Mouse (Mus musculus) heart, embryonic 10.5 days (tissue): ENCODE data around the gene Plagl1. TPM values are rescaled to one million over a fixed set of nuclear protein-coding genes. Genes with fewer than 3 reads are reported as not detected.

Source experiments
- DNase-seq: peaks from one replicate; pipeline ENCODE4 v3.0.0-alpha.2; 2017; ENCODE audit warnings: low spot score
- H3K27ac ChIP-seq: fragments of 300-500 bp; sonication (generic); 2 replicates; pipeline ENCODE4 v1.5.1; 2016; ENCODE audit warnings: mild to moderate bottlenecking
- H3K27me3 ChIP-seq: fragments of 300-500 bp; sonication (generic); 2 replicates; pipeline ENCODE4 v1.6.1; 2016; ENCODE audit warnings: mild to moderate bottlenecking; ENCODE audit not compliant: poor library complexity, insufficient read depth, severe bottlenecking
- H3K36me3 ChIP-seq: fragments of 300-500 bp; sonication (generic); 2 replicates; pipeline ENCODE4 v1.6.1; 2016; ENCODE audit warnings: mild to moderate bottlenecking, moderate library complexity
- H3K4me1 ChIP-seq: fragments of 300-500 bp; sonication (generic); 2 replicates; pipeline ENCODE4 v1.6.1; 2016; ENCODE audit warnings: mild to moderate bottlenecking
- H3K4me3 ChIP-seq: fragments of 300-500 bp; sonication (generic); 2 replicates; pipeline ENCODE4 v1.5.1; 2016; ENCODE audit warnings: mild to moderate bottlenecking, moderate library complexity
- H3K9me3 ChIP-seq: fragments of 300-500 bp; sonication (generic); 2 replicates; pipeline ENCODE4 v1.6.1; 2016; ENCODE audit warnings: mild to moderate bottlenecking, moderate library complexity
- WGBS: fragments of 180-500 bp; shearing (Covaris S2); methylation state at CpG from one replicate; pipeline ENCODE4 v1.1.7; 2016; 5-methylcytosine and 5-hydroxymethylcytosine counted together
- polyA plus RNA-seq: library from polyadenylated mRNA; unstranded; fragments of >200 nt; fragmentation: Nextera tagmentation; extraction: Ambion mirVana; gene quantifications from 2 replicates; pipeline ENCODE4 v1.2.1, GENCODE M21; 2016

Plagl1 gene
- polyA plus RNA-seq, 1 experiment from 2014 or later = 206 TPM

DNA sequence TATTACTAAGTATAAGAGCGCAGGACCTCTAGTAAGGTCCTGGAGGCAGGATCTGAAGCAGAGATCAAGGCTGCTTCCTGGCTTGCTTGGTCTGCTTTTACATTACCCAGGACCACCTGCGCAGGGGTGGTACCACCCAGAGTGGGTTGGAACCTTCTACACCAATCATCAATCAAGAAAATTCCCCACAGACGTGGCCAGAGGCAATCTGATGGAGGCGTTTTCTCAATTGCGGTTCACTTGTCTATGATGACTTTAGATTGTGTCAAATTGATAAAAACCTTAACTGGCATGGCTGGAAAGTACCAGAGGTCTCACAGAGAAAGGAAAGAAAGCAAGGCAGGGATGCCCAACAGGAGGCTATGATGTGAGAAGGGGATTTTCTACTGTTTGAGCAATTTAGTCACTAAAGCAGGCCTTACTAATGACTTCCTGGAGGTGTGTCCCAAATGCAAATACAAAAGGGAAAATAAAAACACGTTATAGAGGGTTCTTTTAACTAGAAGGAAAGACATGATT is 3.4 kb upstream of the Plagl1 start:
- Histone ChIP-seq H3K4me1 (peaks cover 12% of the 10 kb centered on the region), H3K36me3 (no peaks in the 10 kb centered on the region), H3K27ac (no peak overlapping the region), H3K4me3 (no peak overlapping the region), H3K9me3 (no peaks in the 10 kb centered on the region), H3K27me3 (peaks cover 30% of the 10 kb centered on the region)
- 74% methylated on average over 6 of the region's 6 CpGs for WGBS
- peak; percentile 3 for DNase-seq

DNA sequence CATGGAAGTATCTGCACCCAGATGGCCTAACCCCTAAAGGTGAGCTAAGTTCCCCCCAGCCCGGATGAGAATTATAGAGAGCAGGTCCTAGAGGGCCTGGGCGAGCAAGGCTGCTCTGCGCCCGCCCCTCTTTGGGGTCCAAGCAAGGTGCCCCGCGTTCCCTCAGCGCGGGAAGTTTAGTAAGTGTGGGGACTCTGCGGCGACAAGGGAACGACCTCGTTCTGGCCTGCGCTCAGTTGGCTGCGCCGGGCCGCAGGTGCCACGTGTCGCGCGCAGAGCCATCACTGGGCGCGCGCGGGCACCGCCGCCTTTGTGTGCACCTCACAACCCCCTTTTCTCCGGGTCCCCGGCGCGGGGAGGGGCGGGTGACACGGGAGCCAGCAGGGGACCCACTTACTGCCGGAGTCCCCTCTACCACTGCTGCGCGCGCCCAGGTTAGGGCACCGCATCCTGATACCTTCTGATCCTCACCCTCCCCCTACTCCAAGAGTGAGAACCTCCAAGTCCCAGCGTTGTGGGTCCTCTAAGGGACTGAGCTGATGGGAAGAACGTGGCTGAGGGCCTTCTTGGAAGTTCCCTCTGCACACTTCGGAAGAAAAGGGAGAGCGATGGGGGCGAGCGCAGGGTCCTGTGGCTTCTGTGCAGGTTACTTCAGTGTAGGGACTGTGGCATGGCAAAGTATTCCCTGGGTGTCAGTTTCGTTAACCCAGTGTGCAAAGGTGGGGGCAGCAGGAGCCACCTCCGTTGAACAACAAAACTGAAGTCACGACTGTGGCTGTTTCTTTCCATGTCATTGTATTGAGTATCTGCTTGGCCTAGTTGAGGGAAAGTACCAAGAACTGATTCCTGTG is 742 bp downstream of the Plagl1 start:
- Histone ChIP-seq H3K4me1 (peaks cover 12% of the 10 kb centered on the region), H3K27me3 (peaks cover 41% of the 10 kb centered on the region), H3K9me3 (no peaks in the 10 kb centered on the region), H3K27ac (peak overlapping the region; percentile 83), H3K36me3 (no peaks in the 10 kb centered on the region), H3K4me3 (peak overlapping the region; percentile 62)
- no peak for DNase-seq
- 8% methylated on average over 46 of the region's 46 CpGs for WGBS

DNA sequence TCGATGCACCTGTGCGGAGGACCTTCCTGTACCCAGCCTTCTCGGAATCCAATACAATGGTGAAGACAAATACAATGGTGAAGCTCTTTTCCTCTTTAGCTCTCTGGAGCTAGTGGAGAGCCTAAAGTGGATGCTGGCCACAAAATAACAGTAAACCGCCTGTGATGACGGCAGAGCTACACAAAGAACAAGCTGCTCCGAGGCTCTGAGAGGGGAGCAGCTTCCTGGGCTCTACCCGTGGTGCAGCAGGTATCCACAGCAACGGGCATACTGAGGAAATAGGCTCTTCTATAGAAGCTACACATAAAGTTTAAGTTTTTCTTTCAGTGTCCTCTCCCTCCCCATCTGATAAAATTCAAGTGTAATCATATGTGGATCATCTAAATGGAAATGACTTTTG is 2.1 kb downstream of the Plagl1 start:
- H3K27me3 ChIP-seq = peaks cover 41% of the 10 kb centered on the region
- DNase-seq = no peak
- no peak overlapping the region for H3K4me3 ChIP-seq
- 53% methylated on average over 8 of the region's 8 CpGs for WGBS
- H3K36me3 ChIP-seq = no peaks in the 10 kb centered on the region
- no peaks in the 10 kb centered on the region for H3K9me3 ChIP-seq
- no peak overlapping the region for H3K27ac ChIP-seq
- peaks cover 12% of the 10 kb centered on the region for H3K4me1 ChIP-seq

DNA sequence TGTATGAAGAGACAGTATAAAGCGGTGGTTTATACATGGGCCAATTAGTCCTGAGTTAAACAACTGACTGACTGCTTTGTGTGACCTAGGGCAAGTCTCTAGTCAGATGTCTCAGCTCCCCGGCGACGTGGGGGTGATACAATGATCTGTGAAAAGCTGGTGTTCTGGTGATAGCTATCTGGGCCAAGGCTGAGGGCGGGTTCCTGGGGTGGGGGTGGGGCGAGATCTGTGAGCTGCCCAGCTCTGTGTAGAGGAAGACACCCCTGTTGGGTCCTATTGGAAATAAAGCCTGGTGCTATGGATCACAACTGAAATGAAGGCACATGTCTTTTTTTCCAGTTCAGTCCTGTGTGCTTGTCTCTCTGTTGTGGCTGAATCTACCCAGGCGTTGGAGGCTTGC is 3.2 kb downstream of the Plagl1 start:
- Histone ChIP-seq H3K9me3 (no peaks in the 10 kb centered on the region), H3K4me3 (no peak overlapping the region), H3K27me3 (peaks cover 41% of the 10 kb centered on the region), H3K27ac (peak overlapping the region; percentile 36; the same call in 1 of the 2 replicates), H3K4me1 (peaks cover 12% of the 10 kb centered on the region), H3K36me3 (no peaks in the 10 kb centered on the region)
- WGBS = 31% methylated on average over 7 of the region's 7 CpGs
- DNase-seq = peak; percentile 51

DNA sequence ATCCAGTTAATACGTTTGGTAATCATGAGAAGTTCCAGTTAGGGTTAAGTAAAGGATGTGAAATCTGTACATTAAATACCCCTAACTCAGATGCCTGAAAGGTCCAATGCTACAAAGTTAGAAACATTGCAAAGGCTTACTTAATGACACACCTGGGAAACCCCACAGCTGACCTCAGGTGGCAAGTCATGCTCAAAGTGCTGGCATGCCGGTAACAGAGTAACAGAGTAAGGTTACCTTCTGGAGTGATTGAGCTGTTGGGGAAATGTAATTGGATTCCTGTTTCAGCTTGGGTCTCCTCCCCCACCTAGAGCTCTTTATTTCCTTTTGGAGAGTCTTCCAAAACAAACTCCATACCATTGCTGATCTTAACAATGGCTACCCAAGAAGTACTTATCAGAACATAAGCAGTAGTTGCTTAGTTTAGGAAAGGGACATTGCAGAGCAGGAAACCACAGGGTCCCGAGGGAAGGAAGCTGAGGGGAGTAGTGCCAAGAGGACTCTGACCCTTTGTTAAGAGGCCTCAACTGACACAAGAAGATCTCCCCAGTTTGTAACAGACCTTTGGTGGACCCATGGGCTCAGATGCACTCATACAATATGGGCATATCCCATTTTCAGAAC is 4.9 kb downstream of the Plagl1 start:
- WGBS = 59% methylated on average over 3 of the region's 3 CpGs
- Histone ChIP-seq H3K27me3 (peaks cover 28% of the 10 kb centered on the region), H3K9me3 (no peaks in the 10 kb centered on the region), H3K4me3 (no peak overlapping the region), H3K4me1 (peaks cover 12% of the 10 kb centered on the region), H3K36me3 (no peaks in the 10 kb centered on the region), H3K27ac (peak overlapping the region; percentile 59; the same call in 1 of the 2 replicates)
- DNase-seq = no peak

DNA sequence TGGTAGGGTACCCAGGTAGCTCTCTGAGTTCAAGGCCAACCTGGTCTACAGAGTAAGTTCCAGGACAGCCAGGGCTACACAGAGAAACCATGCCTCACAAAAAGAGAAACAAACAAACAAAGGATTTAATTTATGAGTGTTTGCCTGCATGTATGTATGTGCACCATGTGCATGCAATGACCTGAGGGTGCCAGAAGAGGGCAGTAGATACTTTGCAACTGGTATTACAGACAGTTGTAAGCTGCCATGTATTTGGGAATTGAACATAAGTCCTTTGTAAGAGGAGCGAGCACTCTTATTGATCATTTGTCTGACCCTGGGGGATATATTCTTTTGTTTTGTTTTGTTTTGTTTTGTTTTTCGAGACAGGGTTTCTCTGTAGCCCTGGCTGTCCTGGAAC is 10.7 kb downstream of the Plagl1 start:
- Histone ChIP-seq H3K4me1 (peaks cover 1% of the 10 kb centered on the region; the same call in 1 of the 2 replicates), H3K27me3 (no peaks in the 10 kb centered on the region), H3K4me3 (no peak overlapping the region), H3K9me3 (no peaks in the 10 kb centered on the region), H3K27ac (no peak overlapping the region), H3K36me3 (no peaks in the 10 kb centered on the region)
- DNase-seq = no peak
- WGBS = 92% methylated on average over 2 of the region's 2 CpGs

DNA sequence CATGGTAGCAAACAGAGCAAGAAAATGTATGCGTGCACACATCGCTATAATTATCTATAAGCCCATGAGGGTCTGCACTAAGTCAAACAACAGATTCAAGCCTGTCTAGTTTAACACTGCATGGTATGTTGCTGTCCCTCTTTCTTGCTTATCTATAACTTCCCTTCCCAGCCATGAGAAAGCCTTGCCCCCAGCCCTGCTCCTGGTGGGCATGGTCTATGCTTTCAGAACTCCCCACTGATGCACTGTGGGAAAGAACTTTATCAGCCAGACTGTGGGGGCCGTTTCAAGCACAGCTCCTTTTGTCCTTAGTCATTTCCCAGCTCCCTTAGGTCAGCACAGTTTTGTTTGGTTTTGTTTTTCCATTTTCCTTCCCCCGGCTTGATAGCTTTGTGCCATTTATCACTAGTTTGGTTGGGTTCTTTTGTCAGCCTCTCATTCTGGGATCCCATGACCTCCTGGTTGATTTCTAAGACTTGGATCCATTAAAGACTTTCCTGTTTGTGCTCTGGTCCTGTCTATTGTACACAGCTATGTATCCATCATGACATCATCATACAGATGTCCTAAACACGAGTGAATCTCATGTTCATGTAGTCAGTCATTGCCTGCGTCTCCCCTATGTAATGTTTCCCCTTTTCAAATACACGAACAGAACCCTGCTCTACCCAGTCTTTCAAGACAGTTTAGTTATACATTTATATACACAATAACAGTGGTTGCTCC is 16.7 kb downstream of the Plagl1 start:
- no peaks in the 10 kb centered on the region for H3K36me3 ChIP-seq
- peaks cover 24% of the 10 kb centered on the region for H3K4me1 ChIP-seq
- 41% methylated on average over 7 of the region's 7 CpGs for WGBS
- peak overlapping the region; percentile 76 for H3K27ac ChIP-seq
- no peak overlapping the region for H3K4me3 ChIP-seq
- peak; percentile 83 for DNase-seq
- H3K9me3 ChIP-seq = no peaks in the 10 kb centered on the region
- no peaks in the 10 kb centered on the region for H3K27me3 ChIP-seq

DNA sequence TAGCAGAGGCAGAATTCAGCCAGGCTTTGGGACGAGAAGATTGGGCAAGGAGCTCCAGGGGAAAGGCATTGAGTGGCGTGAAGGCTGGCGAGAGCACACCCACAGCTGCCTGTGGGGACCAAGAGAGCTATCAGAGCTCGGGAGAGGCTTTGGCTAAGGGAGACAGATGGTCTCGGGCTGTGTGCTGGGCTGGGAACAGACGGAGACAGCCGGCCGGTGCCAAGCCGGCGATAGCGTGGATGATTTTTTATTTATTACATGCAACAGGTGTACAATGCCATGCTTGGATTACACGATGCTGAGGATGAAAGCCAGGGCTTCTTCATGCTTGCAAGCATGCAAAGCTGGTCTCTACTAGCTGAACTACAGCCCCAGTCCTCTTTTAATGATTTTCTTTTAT is 22.2 kb downstream of the Plagl1 start:
- H3K4me3 ChIP-seq = no peak overlapping the region
- no peak overlapping the region for H3K27ac ChIP-seq
- no peak for DNase-seq
- H3K36me3 ChIP-seq = no peaks in the 10 kb centered on the region
- H3K4me1 ChIP-seq = peaks cover 10% of the 10 kb centered on the region; the same call in 1 of the 2 replicates
- 85% methylated on average over 12 of the region's 12 CpGs for WGBS
- H3K27me3 ChIP-seq = no peaks in the 10 kb centered on the region
- no peaks in the 10 kb centered on the region for H3K9me3 ChIP-seq

DNA sequence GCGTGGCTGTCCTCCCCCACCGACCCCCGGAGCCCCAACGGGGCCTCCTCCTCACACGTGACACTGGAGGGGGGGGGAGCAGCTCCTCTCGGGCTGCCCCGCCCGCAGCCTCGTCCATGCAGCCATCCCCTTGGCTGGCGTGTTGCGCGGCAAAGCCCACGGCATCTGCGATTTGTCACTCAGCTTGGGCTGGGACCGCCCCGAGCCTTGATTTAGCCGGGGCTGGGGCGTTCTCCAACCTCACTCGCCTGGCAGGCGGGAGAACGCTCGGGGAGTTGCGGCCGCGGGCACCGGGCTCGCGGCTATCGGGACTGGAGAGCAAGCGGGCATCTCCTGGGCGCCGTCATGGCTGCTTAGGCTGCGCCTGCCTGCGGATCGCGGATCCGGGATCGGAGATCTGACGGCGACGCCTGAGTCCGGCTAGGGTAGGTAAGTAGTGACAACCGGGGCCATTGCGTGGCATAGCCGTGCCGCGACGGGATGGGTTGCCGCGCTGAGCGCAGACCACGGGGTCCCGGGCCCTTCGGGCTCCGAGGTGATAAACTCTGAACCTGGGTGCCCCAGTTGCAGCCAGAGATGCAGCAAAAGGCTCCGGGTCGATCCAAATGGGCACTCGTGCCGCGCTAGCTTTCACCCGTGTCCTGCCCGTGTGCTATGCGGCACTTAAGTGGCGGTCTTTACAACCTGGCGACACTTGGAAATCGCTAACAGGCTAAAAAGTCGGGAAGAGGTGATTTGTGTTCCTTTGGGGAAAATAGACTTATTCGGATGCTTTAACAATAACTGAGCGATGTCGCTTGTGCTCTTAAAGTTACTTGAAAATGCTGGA is 30.5 kb downstream of the Plagl1 start:
- Histone ChIP-seq H3K27ac (peak overlapping the region; percentile 90), H3K9me3 (peaks cover 11% of the 10 kb centered on the region), H3K27me3 (no peaks in the 10 kb centered on the region), H3K36me3 (peaks cover 14% of the 10 kb centered on the region; the same call in 1 of the 2 replicates), H3K4me3 (peak overlapping the region; percentile 68), H3K4me1 (peaks cover 3% of the 10 kb centered on the region; the same call in 1 of the 2 replicates)
- DNase-seq = peak; percentile 92
- 40% methylated on average over 70 of the region's 70 CpGs for WGBS

DNA sequence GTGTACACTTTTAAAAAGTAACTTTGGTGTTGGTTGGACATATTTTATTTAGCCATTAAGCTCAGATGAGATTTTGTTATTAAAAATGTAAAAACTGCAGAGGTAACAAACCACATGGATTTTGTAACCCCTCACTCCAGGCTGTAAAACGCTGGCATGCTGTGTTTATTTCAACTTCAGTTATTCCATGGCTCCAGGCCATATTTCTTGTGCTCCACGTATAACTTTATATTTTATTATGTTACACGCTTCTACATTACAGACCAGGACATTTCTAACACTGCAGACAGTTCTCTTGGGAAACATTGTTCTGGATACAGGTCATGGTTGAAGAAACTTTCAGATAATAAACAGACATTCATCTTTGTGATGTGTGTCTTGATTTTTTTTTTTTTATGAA is 32.7 kb downstream of the Plagl1 start:
- H3K4me1 ChIP-seq = no peaks in the 10 kb centered on the region
- peaks cover 11% of the 10 kb centered on the region for H3K9me3 ChIP-seq
- H3K27me3 ChIP-seq = no peaks in the 10 kb centered on the region
- H3K36me3 ChIP-seq = peaks cover 18% of the 10 kb centered on the region; the same call in 1 of the 2 replicates
- H3K27ac ChIP-seq = no peak overlapping the region
- no peak for DNase-seq
- peak overlapping the region; percentile 68 for H3K4me3 ChIP-seq
- WGBS = 72% methylated on average over 3 of the region's 3 CpGs

DNA sequence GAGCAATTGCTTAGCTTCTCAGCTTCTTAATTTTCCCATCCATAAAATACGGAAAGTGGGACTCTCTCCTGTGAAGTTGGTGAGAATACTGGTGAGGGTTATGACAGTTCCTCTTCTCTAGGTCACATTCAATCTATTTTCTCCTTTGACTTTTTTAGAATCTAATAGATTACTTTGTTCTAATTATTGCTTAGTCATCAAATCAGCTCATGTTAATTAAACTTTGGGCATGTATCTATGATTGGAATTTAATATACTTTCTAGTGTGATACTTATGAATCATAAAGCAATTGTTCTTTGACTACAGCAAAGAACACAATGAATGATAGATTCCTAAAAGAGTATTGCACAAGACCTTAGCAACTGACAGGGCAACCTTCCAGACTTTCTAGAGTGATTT is 38.6 kb downstream of the Plagl1 start:
- Histone ChIP-seq H3K9me3 (no peaks in the 10 kb centered on the region), H3K4me1 (0 out of 2 replicates have a peak, but pooled peaks cover 6% of the 10 kb centered on the region), H3K27me3 (no peaks in the 10 kb centered on the region), H3K4me3 (no peak overlapping the region), H3K27ac (no peak overlapping the region), H3K36me3 (peaks cover 7% of the 10 kb centered on the region)
- WGBS = 83% methylated on average over 1 of the region's 1 CpGs
- no peak for DNase-seq

DNA sequence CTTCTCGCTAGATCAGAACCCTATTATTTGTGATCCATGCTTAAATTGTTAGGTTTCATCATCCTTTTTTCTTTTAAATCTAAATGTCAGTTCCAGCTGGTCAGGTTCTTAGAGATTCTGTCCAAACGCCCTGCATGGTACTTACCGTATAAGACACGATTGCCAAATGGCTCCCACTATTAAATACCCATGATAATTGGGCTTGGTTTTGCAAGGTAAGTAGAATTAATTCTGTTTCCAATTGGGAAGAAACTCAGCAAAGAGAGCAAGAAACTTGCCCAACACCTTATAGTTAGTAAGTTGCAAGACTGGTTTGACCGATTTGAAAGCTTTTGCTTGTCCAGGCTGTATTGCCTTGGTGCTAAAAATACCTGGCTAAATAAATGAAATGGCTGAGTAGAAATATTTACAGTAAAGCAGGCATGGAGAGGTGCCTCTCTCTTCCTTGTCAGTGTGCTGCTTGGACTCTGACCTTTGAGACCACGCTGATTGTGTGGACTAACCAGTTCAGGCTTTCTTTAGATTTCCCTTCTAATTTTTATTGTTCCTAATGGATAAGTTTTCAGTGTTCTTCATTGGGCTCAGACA is 39.9 kb downstream of the Plagl1 start:
- no peak for DNase-seq
- peaks cover 7% of the 10 kb centered on the region for H3K36me3 ChIP-seq
- WGBS = 86% methylated on average over 6 of the region's 6 CpGs

More for the DNA sequence above, 39.9 kb downstream of the Plagl1 start:
- no peak overlapping the region for H3K27ac ChIP-seq
- H3K4me3 ChIP-seq = no peak overlapping the region
- 0 out of 2 replicates have a peak, but pooled peaks cover 6% of the 10 kb centered on the region for H3K4me1 ChIP-seq
- no peaks in the 10 kb centered on the region for H3K27me3 ChIP-seq
- H3K9me3 ChIP-seq = no peaks in the 10 kb centered on the region
